Mouse (Mus musculus): ENCODE data around the gene Elane. TPM values are rescaled to one million over a fixed set of nuclear protein-coding genes. Genes with fewer than 3 reads are reported as not detected.

Gene Elane
- polyA plus RNA-seq, 1 experiment from 2014 or later, result 11.1 TPM

DNA sequence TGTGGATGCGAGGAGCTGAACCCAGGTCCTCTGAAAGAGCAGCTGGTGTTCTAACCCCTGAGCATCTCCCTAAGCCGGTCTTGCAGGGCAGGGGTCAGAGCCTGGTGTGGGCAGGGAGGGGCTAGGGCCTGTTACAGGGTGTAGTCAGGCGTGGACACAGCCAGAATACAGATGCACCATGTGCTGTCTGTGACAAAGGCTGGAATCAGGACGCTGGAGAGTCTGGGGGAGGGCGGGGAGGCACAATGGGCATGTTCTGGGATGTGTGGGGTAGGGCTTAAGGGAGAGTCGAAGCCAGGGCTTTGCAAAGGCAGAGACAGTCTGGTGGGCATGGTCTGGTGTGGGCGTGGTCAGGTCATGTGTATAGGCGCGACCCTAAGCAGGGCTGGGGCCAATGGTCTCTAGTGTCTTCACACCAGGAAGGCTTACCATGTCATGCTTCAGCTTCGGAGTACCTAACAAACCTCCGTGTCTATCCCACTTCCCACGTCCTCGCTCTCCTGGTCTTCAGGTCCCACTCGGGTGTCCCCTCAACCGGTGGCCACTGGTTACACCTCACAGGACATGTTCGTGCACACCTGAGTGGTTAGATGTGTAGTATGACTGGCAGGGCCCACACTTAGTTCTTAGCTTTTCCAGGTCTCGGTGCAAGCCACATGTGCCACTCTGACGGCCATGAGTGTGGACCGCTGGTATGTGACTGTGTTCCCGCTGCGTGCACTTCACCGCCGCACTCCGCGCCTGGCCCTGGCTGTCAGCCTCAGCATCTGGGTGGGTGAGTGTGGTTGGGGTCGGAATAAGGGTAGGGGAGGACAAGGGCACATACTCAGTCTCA is 34.2 kb downstream of the Elane start:
- Histone ChIP-seq H3K27me3 (replicated peaks) (peaks cover 55% of the 10 kb centered on the region), H3K9ac (no peak overlapping the region), H3K27ac (no peak overlapping the region), H3K36me3 (no peaks in the 10 kb centered on the region), H3K4me2 (peak overlapping the region; percentile 53), H3K4me1 (peaks cover 54% of the 10 kb centered on the region), H3K9me3 (no peaks in the 10 kb centered on the region), H3K4me3 (replicated peaks) (no peak overlapping the region)
- ATAC-seq (ENCODE audit: insufficient read depth, low FRiP score, low read depth), result no peak
- 26% methylated on average over 26 of the region's 26 CpGs for WGBS

DNA sequence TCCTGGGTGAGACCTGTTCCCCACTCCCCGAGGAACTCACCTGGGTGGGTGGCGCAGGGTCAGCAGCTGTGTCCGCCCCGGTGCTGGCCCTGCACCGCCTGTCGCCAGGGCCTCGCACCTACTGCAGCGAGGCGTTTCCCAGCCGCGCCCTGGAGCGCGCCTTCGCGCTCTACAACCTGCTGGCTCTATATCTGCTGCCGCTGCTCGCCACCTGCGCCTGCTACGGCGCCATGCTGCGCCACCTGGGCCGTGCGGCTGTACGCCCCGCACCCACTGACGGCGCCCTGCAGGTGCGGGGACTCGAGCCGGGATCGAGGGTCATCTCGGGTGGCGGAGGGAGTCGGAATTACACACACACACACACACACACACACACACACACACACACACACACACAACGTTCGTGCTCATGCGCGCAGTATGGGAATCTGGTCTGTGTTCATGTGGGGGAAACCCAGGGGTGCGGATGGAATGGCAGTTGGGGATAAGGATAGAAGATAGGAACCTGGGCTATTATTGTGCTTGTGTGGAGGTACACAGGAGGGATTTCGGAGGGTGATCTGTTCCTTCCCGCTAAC is 35.0 kb downstream of the Elane start, which contains the start of gene R3hdm4:
Gene R3hdm4 (minus strand): TSS at position 251 of the 578 bp plus-strand sequence.
- Histone ChIP-seq H3K9ac (no peak within 1 kb of the TSS), H3K9me3 (no peaks in the 10 kb centered on the region), H3K4me1 (peaks cover 54% of the 10 kb centered on the region), H3K27me3 (replicated peaks) (peaks cover 55% of the 10 kb centered on the region), H3K27ac (no peak within 1 kb of the TSS), H3K4me3 (replicated peaks) (peak within 1 kb of the TSS; percentile 29), H3K4me2 (peak within 1 kb of the TSS; percentile 53), H3K36me3 (no peaks in the 10 kb centered on the region)
- ATAC-seq (ENCODE audit: insufficient read depth, low FRiP score, low read depth), result no peak
- 4% methylated on average over 41 of the region's 41 CpGs for WGBS

DNA sequence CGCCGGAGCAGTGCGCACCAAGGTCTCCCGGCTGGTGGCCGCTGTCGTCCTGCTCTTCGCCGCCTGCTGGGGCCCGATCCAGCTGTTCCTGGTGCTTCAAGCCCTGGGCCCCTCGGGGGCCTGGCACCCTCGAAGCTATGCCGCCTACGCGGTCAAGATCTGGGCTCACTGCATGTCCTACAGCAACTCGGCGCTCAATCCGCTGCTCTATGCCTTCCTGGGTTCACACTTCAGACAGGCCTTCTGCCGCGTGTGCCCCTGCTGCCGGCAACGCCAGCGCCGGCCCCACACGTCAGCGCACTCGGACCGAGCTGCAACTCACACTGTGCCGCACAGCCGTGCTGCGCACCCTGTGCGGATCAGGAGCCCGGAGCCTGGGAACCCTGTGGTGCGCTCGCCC is 35.5 kb downstream of the Elane start:
- Histone ChIP-seq H3K36me3 (no peaks in the 10 kb centered on the region), H3K4me3 (replicated peaks) (peak overlapping the region; percentile 29), H3K4me2 (peak overlapping the region; percentile 53), H3K27ac (no peak overlapping the region), H3K9me3 (no peaks in the 10 kb centered on the region), H3K4me1 (peaks cover 53% of the 10 kb centered on the region), H3K27me3 (replicated peaks) (peaks cover 55% of the 10 kb centered on the region), H3K9ac (no peak overlapping the region)
- ATAC-seq (ENCODE audit: insufficient read depth, low FRiP score, low read depth), result no peak
- WGBS, result 3% methylated on average over 34 of the region's 34 CpGs

DNA sequence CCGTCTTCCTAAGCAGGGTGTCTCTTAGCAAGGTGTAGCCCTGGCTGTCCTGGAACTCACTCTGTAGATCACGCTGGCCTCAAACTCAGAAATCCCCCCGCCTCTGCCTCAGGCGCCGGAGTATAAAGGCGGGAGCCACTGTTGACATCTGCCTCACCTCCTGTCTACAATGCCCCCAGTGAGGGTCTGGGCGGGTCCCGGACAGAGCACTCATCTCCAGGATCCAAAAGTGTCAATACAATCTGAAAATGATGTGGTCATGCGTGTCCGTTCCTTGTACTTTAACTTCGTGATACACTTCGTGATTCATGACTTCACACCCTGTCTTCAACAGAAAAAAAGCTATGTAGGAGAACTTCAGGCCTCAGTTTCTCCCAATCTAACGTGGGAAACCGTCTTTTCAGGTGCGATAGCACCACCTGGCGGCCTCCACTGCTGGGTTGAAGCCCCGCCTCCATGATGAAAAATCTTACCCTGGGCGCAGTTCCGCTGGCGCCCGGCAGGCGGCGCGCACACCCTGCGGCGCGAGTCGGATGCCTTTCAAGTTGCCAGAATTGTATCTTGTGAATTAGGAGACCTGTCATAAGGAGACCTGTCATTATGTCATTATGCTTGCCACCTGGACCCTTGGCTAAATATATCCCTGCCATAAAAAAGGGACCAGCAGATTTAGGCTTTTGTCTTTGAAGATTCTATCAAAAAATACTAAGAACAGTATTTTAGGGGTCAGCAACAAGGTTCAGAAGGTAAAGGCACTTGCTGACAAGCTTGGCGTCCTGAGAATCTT is 39.1 kb downstream of the Elane start:
- peaks cover 34% of the 10 kb centered on the region for H3K4me1 ChIP-seq
- no peak overlapping the region for H3K9ac ChIP-seq
- ATAC-seq (ENCODE audit: insufficient read depth, low FRiP score, low read depth), result no peak
- peaks cover 29% of the 10 kb centered on the region for H3K27me3 ChIP-seq (replicated peaks)
- no peak overlapping the region for H3K4me3 ChIP-seq (replicated peaks)
- H3K27ac ChIP-seq, result peak overlapping the region; percentile 2; the same call in 1 of the 2 replicates
- H3K9me3 ChIP-seq, result no peaks in the 10 kb centered on the region
- 11% methylated on average over 29 of the region's 29 CpGs for WGBS
- H3K4me2 ChIP-seq, result peak overlapping the region; percentile 92
- no peaks in the 10 kb centered on the region for H3K36me3 ChIP-seq

DNA sequence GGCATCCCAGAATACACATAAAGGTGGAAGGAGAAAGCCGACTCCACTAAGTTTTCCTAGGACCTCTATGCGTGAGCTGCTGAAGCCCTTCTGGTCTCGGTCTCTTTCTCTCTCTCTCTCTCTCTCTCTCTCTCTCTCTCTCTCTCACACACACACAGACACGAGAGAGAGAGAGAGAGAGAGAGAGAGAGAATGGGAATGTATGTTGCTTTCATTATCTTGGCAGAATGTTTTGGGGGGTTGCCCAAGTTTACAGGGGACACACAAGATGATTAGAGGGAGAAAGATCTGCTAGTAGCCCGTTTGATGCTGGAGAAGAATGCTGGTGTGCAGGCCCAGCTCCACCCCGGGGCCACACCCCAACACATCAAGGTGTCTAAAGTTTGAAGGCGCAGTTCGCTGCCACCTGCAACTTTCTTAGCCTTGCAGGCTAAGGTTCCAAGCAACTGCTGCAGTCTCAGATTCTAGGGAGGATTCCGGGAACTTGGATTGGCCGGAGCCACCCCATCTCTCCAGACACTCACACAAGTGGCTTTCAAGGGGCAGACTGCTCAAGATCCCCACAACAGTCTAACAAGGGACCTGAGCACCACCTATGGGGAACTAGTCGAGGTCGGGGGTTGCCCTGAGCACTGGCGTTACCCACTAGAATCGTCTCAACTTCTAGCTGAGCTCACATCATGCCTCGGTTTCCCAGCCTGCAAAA is 39.9 kb downstream of the Elane start:
- H3K27ac ChIP-seq, result peak overlapping the region; percentile 97
- H3K4me1 ChIP-seq, result peaks cover 28% of the 10 kb centered on the region
- peak overlapping the region; percentile 92 for H3K4me2 ChIP-seq
- H3K36me3 ChIP-seq, result no peaks in the 10 kb centered on the region
- H3K9me3 ChIP-seq, result no peaks in the 10 kb centered on the region
- peaks cover 21% of the 10 kb centered on the region for H3K27me3 ChIP-seq (replicated peaks)
- ATAC-seq (ENCODE audit: insufficient read depth, low FRiP score, low read depth), result no peak
- peak overlapping the region; percentile 99 for H3K4me3 ChIP-seq (replicated peaks)
- peak overlapping the region; percentile 54; the same call in 1 of the 2 replicates for H3K9ac ChIP-seq
- WGBS, result 9% methylated on average over 14 of the region's 15 CpGs

DNA sequence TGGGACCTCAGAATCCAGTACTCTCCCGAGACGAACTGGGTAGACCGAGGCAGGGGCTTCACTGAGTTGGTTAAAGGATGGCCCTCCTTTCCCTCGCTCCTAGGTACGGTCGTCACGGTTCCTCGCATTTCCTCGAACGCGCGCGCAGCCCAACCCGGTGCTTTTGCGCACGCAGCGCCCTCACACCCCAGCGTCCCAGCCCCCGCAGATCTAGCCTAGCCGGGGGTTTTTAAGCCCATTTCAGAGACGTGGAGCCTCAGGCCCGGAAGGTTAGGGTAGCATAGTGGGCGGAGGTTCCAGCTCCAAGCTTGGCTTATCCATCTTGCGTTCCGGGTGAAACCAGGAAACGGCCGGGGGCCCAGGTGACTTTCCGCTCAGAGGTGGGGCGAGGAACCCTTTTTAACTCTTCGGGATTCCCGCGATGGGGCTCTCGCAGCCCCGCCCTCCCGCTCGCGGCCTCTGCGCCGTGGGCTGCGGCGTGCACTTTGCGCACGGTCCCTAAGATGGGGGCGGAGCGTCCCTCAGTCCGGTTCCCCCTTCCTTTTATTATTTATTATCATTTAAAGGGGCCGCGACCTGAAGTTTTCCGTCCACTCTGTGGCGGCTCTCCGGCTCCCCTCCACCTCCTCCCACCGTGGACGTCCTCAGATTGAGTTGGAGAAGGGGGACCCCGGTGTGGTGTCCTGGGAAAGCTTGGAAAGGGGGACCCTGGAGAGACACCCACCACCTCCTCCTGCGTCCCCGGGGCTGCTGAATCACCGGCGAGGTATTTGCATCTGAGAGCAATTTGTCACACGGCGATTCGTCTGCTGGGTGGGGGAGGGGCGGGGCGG is 40.7 kb downstream of the Elane start, which contains the start of gene Arid3a:
Gene Arid3a (plus strand): TSS at position 553 of the 833 bp plus-strand sequence.
- peak within 1 kb of the TSS; percentile 97 for H3K27ac ChIP-seq
- peak within 1 kb of the TSS; percentile 99 for H3K4me3 ChIP-seq (replicated peaks)
- peak within 1 kb of the TSS; percentile 92 for H3K4me2 ChIP-seq
- peaks cover 3% of the 10 kb centered on the region; the same call in 1 of the 2 replicates for H3K36me3 ChIP-seq
- H3K4me1 ChIP-seq, result peaks cover 24% of the 10 kb centered on the region
- no peaks in the 10 kb centered on the region for H3K9me3 ChIP-seq
- peaks cover 13% of the 10 kb centered on the region for H3K27me3 ChIP-seq (replicated peaks)
- peak; percentile 81 for ATAC-seq (ENCODE audit: insufficient read depth, low FRiP score, low read depth)
- H3K9ac ChIP-seq, result peak within 1 kb of the TSS; percentile 84
- under 1% methylated on average over 63 of the region's 63 CpGs for WGBS

DNA sequence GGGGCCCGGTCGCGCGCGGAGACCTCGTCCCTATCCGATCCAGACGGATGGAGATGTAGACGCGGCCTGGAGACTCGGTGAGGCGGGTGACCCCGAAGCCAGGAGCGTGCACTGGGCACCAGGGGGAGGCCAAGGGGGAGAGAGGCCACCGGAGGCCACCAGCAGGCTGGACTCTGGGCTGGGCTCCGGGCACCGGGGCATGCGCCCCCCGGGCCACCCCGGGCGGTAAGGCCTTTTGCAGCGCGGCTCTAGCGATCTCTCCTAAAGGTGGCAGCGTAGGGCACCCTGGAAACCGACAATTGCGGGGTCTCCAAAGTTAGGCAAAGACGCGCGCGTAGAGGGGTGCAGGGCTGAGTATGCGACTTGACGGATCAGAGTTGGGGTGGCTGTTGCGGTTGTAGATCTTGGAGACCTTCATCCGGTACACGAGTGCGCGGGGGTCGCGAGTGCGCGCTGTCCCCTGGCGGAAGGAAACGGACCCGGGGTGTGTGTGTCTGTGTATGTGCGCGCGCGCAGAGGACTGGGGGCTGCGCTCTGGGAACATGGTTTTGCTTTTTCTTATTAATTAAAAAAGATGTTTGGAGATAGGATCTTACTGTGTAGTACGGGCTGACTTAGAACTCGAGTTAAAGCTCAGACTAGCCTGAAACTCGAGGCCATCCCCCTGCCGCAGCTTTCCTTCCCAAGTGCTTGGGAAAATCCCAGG is 41.4 kb downstream of the Elane start:
- under 1% methylated on average over 54 of the region's 54 CpGs for WGBS
- ATAC-seq (ENCODE audit: insufficient read depth, low FRiP score, low read depth), result peak; percentile 24; the same call in 1 of the 2 replicates
- Histone ChIP-seq H3K4me2 (peak overlapping the region; percentile 92), H3K27ac (peak overlapping the region; percentile 97), H3K27me3 (replicated peaks) (peaks cover 8% of the 10 kb centered on the region), H3K36me3 (peaks cover 8% of the 10 kb centered on the region; the same call in 1 of the 2 replicates), H3K9me3 (no peaks in the 10 kb centered on the region), H3K4me1 (peaks cover 30% of the 10 kb centered on the region), H3K9ac (peak overlapping the region; percentile 84), H3K4me3 (replicated peaks) (peak overlapping the region; percentile 99)

DNA sequence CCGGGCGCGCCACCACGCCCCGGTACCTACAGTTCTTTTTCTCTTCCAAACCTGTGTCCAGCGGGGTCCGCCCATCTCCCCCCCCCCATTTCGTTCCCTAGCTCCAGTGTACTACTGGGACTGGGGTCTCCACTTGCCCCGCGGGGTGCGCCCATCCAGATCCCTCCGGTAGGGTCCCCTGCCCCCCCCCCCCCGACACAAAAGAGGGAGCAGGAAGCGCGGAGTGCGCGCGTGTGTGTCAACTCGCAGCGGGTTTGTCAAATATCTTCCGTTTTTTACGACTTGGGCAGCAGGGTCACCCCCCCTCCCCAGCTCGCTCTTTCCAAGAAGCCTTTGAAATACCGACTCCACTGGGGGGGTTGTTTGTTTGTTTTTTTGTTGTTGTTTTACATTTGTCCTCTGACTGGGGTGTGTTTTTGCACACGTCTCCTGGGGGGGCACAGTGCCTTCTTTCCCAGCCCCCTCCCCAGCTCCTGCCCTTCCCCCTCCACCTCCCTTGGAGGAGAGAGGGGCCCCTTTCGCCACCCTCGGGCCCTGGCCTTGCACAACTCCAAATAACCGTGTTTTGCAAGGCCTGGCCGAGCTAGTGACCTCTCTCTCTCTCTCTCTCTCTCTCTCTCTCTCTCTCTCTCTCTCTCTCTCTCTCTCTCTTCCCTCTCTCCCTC is 42.1 kb downstream of the Elane start:
- WGBS, result under 1% methylated on average over 28 of the region's 29 CpGs
- no peak for ATAC-seq (ENCODE audit: insufficient read depth, low FRiP score, low read depth)
- H3K4me1 ChIP-seq, result peaks cover 37% of the 10 kb centered on the region
- peak overlapping the region; percentile 99 for H3K4me3 ChIP-seq (replicated peaks)
- H3K27ac ChIP-seq, result peak overlapping the region; percentile 97
- peaks cover 8% of the 10 kb centered on the region; the same call in 1 of the 2 replicates for H3K36me3 ChIP-seq
- peak overlapping the region; percentile 84; the same call in 1 of the 2 replicates for H3K9ac ChIP-seq
- H3K27me3 ChIP-seq (replicated peaks), result peaks cover under 1% of the 10 kb centered on the region; the same call in 1 of the 2 replicates
- no peaks in the 10 kb centered on the region for H3K9me3 ChIP-seq
- H3K4me2 ChIP-seq, result peak overlapping the region; percentile 92

DNA sequence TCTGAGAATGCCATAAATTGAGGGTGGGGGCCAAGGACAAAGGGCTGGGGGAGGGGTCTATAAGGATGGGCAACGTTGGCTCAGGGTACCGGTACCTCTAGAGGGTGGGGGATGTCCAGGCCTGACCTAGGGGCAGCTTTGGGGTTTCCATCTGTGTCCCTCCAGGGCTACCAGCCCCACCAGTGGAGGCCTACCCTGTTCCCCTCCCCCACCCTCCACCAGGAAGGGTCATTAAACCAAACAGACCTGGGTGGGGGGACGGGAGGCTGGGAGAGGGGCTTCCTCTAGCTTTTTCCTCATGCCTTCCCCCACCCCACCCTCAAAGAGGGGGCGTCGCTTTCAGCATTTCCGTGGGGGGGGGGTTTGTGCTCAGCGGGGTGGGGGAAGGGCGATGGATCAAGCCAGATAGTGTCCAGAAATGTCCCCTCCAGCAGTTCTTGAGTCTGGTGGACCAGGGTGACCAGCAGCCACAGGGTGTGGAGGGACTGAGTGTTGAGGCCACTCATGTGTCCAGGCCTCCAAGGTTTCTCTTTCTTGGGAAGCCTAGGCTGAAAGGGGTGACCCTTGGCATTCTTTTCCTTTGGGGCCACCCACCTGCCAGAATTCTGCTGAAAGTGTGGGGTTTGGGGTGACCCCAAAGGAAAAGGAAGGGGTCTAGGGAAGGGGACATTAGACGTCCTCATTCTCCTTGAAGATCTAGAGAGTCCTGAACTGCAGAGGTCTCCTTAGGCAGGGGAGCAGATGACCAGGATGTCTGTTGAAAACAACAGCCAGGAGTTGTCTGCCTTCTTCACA is 43.1 kb downstream of the Elane start:
- Histone ChIP-seq H3K27ac (peak overlapping the region; percentile 44), H3K36me3 (peaks cover 8% of the 10 kb centered on the region; the same call in 1 of the 2 replicates), H3K4me1 (peaks cover 47% of the 10 kb centered on the region), H3K27me3 (replicated peaks) (no peaks in the 10 kb centered on the region), H3K4me2 (peak overlapping the region; percentile 92), H3K4me3 (replicated peaks) (peak overlapping the region; percentile 99), H3K9me3 (no peaks in the 10 kb centered on the region), H3K9ac (no peak overlapping the region)
- ATAC-seq (ENCODE audit: insufficient read depth, low FRiP score, low read depth), result no peak
- 26% methylated on average over 9 of the region's 9 CpGs for WGBS
